Mouse (Mus musculus) ES-E14 (cell line): ENCODE results near the gene Fhl1.

ENCODE experiments used
- CHD2 ChIP-seq: IDR thresholded peaks from 2 replicates; pipeline ENCODE4 v1.6.1; 2014; ENCODE audit warnings: mild to moderate bottlenecking, low read depth, low read length, inconsistent platforms
- HCFC1 ChIP-seq: IDR thresholded peaks from 2 replicates; pipeline ENCODE4 v1.6.1; 2012; ENCODE audit warnings: low read length, inconsistent platforms, borderline replicate concordance; ENCODE audit not compliant: insufficient read depth
- MAFK ChIP-seq: IDR thresholded peaks from 2 replicates; pipeline ENCODE4 v1.6.1; 2014; ENCODE audit warnings: mild to moderate bottlenecking, low read depth, low read length, inconsistent platforms; ENCODE audit not compliant: insufficient read depth
- ZNF384 ChIP-seq: IDR thresholded peaks from 2 replicates; pipeline ENCODE4 v1.6.1; 2012; ENCODE audit warnings: low read depth, low read length, inconsistent platforms

DNA sequence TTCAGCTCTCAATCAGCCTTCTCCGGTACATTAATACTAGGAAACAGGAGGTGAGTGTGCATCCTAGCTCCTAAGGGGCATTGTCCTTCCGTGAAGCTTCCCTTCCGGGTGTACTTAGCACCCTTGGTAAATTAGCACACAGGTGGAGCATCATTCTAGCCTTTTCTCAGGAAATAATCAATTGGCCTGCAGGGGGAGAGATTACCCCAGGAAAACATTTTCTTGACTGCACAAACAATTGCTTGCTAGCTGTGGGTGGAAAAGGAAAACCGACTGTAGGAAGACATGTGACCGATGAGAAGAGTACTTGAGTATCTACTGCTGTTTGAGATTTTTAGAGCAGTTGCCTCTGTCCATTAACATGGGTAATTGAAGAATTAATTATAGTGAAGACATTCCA is 109.7 kb downstream of the Fhl1 start:
- TF ChIP-seq HCFC1: no peak
- no peak for TF ChIP-seq MAFK
- no peak for TF ChIP-seq ZNF384
- TF ChIP-seq CHD2: no peak
